Mouse (Mus musculus) ES-Bruce4 (cell line): ENCODE results near the gene Ntf3.

Experiments used
- CTCF ChIP-seq: IDR thresholded peaks from one replicate; pipeline ENCODE4 v1.8.1; 2011; ENCODE audit warnings: low read depth, low read length
- EP300 ChIP-seq: IDR thresholded peaks from 2 replicates; pipeline ENCODE4 v1.6.1; 2011; ENCODE audit warnings: low read depth, low read length; ENCODE audit not compliant: insufficient read depth
- POLR2A ChIP-seq: IDR thresholded peaks from one replicate; pipeline ENCODE4 v1.8.1; 2011; ENCODE audit warnings: low read length; ENCODE audit not compliant: insufficient read depth

DNA sequence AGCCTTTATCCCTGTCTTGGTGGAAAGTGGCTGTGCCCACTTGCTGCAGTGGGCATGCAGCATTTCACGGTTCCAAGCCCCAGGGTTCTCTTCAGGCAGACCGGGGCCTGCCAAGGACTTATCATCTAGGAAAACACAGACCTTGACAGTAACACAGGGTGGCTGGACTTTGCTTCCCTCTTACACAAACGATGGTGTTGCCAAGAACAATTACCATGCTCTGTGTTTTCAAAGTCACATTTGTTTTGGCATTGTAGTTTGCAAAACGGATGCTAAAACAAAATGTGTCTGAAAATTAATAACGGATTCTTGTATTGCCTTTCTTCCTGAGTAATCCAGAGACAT, 6.7 kb downstream of the Ntf3 start:
- TF ChIP-seq CTCF (no peak), EP300 (no peak), POLR2A (no peak)
